Mouse (Mus musculus) adrenal gland, postnatal 14 days (tissue): Measurements from ENCODE around the gene Rnf2. TPM values are rescaled to one million over a fixed set of nuclear protein-coding genes. Genes with fewer than 3 reads are reported as not detected.
A peak's percentile ranks its signal among the peaks of the same experiment; 100 is the strongest.

Experiments used
- DNase-seq: peaks from one replicate; pipeline ENCODE4 v3.0.0; 2021; ENCODE audit warnings: mixed read lengths
- long read RNA-seq, 2 experiments: library from polyadenylated mRNA; stranded (forward); transcript quantifications; one replicate each; pipeline ENCODE4 v2.0.0; 2021
- total RNA-seq: library from RNA; stranded (reverse); gene quantifications from 2 replicates; pipeline ENCODE4 v1.2.3, GENCODE M21; 2021

Rnf2 gene
- 49.0 and 55.4 TPM in 2 replicates for total RNA-seq
- long read RNA-seq, experiment 1, transcript Rnf2-201 (7 exons, 3,160 nt) = major isoform, 56 of 61 reads
- long read RNA-seq, experiment 1, partial matches to known transcripts = 3 of 61 reads
- long read RNA-seq, experiment 1, other reads (novel, unspliced or antisense) = 2 of 61 reads
- long read RNA-seq, experiment 2, transcript Rnf2-201 (7 exons, 3,160 nt) = major isoform, 38 of 41 reads
- long read RNA-seq, experiment 2, partial matches to known transcripts = 0 of 41 reads
- long read RNA-seq, experiment 2, other reads (novel, unspliced or antisense) = 3 of 41 reads

- DNase-seq = peak; percentile 97
Measured at GRCm38 (mm10) chr1:151500531-151501361, at the start of gene Rnf2. Gene Rnf2 (minus strand): TSS chr1:151500955.

GRCm38 (mm10) chr1:151549794-151550193, 49.0 kb upstream of the Rnf2 start:
- DNase-seq = no peak

GRCm38 (mm10) chr1:151548896-151549610, 48.3 kb upstream of the Rnf2 start:
- DNase-seq = peak; percentile 14

- DNase-seq = no peak
Measured at GRCm38 (mm10) chr1:151545571-151545970, 44.8 kb upstream of the Rnf2 start.

- DNase-seq = no peak
Measured at GRCm38 (mm10) chr1:151544581-151544980, 43.8 kb upstream of the Rnf2 start.

- DNase-seq = no peak
Measured at GRCm38 (mm10) chr1:151543796-151544477, 43.2 kb upstream of the Rnf2 start.

- DNase-seq = no peak
Measured at GRCm38 (mm10) chr1:151526701-151527100, 25.9 kb upstream of the Rnf2 start.

GRCm38 (mm10) chr1:151517571-151518250, 17.0 kb upstream of the Rnf2 start:
- no peak for DNase-seq

- peak; percentile 26 for DNase-seq
Measured at GRCm38 (mm10) chr1:151516871-151517270, 16.1 kb upstream of the Rnf2 start.

- DNase-seq = no peak
Measured at GRCm38 (mm10) chr1:151515733-151516132, 15.0 kb upstream of the Rnf2 start.

- no peak for DNase-seq
Measured at GRCm38 (mm10) chr1:151514119-151514518, 13.4 kb upstream of the Rnf2 start.

- DNase-seq = no peak
Measured at GRCm38 (mm10) chr1:151510811-151511210, 10.1 kb upstream of the Rnf2 start.

GRCm38 (mm10) chr1:151499815-151500501, 797 bp downstream of the Rnf2 start:
- peak; percentile 84 for DNase-seq

GRCm38 (mm10) chr1:151498381-151498780, 2.4 kb downstream of the Rnf2 start:
- DNase-seq = no peak

GRCm38 (mm10) chr1:151497942-151498341, 2.8 kb downstream of the Rnf2 start:
- no peak for DNase-seq

- peak; percentile 80 for DNase-seq
Measured at GRCm38 (mm10) chr1:151497028-151497427, 3.7 kb downstream of the Rnf2 start.

GRCm38 (mm10) chr1:151495635-151496285, 5.0 kb downstream of the Rnf2 start:
- DNase-seq = no peak

GRCm38 (mm10) chr1:151494711-151495110, 6.0 kb downstream of the Rnf2 start:
- DNase-seq = no peak

GRCm38 (mm10) chr1:151493826-151494225, 6.9 kb downstream of the Rnf2 start:
- no peak for DNase-seq

GRCm38 (mm10) chr1:151492419-151492818, 8.3 kb downstream of the Rnf2 start:
- DNase-seq = no peak
